Comparison of ENCODE assay signal across 8 mouse cellular contexts in the genomic region with DNA sequence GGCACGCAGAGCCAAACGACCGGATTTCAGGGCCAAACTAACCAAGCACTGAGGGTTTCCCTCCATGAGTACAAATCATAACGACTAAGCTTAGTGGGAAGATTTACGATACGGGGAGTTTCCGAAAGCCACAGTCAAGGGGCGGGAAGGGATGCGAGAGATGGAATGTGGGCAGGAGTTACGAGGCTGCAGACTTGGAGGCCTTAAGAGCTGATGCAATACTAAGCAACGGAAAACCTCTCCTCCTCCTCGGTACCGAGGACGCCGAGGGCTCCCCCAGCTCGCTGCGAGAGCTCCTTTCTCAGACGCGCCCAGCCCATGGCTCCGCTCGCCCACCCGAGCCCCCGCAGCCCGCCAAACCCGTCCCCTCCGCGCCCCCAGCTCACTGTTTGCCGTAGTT. TPM values are rescaled to one million over a fixed set of nuclear protein-coding genes. Genes with fewer than 3 reads are reported as not detected.
DNase-seq lines count a peak whose midpoint lies in the region; ATAC-seq and TF ChIP-seq lines count a peak whose summit lies in the region.

No protein-coding gene starts in this region.

- DNase-seq in lung, embryonic 14.5 days, result peak; percentile 48
- no peak for DNase-seq in lung, adult 18-20 months
- peak; percentile 73 for DNase-seq in adrenal gland, adult 2 months
- no peak for DNase-seq in left cerebral cortex, postnatal 14 days (ENCODE audit: low spot score in 2 of 2)
- DNase-seq in thymus, postnatal 10 days (ENCODE audit: low spot score in 2 of 2), result no peak

- no peaks in the 10 kb centered on the region for H3K4me1 ChIP-seq in lung, embryonic 14.5 days (ENCODE audit: insufficient read depth)
- peaks cover 10% of the 10 kb centered on the region for H3K4me1 ChIP-seq in forebrain, embryonic 13.5 days
- H3K4me1 ChIP-seq in limb, embryonic 15.5 days, result peaks cover 4% of the 10 kb centered on the region; the same call in 1 of the 2 replicates
- peaks cover 2% of the 10 kb centered on the region; the same call in 1 of the 2 replicates for H3K4me1 ChIP-seq in olfactory bulb, adult 2 months (ENCODE audit: control insufficient read depth, insufficient read depth, low read length)

- H3K27me3 ChIP-seq in lung, embryonic 14.5 days (ENCODE audit: insufficient read depth, low read length), result no peaks in the 10 kb centered on the region
- H3K27me3 ChIP-seq in forebrain, embryonic 13.5 days, result no peaks in the 10 kb centered on the region
- H3K27me3 ChIP-seq in limb, embryonic 15.5 days, result no peaks in the 10 kb centered on the region

- WGBS in lung, embryonic 14.5 days, result 2% methylated on average over 28 of the region's 28 CpGs
- WGBS in forebrain, embryonic 13.5 days, result 1% methylated on average over 28 of the region's 28 CpGs
- under 1% methylated on average over 28 of the region's 28 CpGs for WGBS in limb, embryonic 15.5 days
- WGBS in olfactory bulb, adult 2 months, result under 1% methylated on average over 27 of the region's 28 CpGs

- H3K4me2 ChIP-seq in lung, embryonic 14.5 days, result peak overlapping the region; percentile 78
- H3K4me2 ChIP-seq in forebrain, embryonic 13.5 days, result peak overlapping the region; percentile 89
- peak overlapping the region; percentile 62 for H3K4me2 ChIP-seq in limb, embryonic 15.5 days

- H3K4me3 ChIP-seq in lung, embryonic 14.5 days (ENCODE audit: low read depth, low read length), result peak overlapping the region; percentile 99
- H3K4me3 ChIP-seq in forebrain, embryonic 13.5 days, result peak overlapping the region; percentile 97
- peak overlapping the region; percentile 95 for H3K4me3 ChIP-seq in limb, embryonic 15.5 days
- H3K4me3 ChIP-seq in olfactory bulb, adult 2 months (ENCODE audit: insufficient read depth, low read depth, low read length), result peak overlapping the region; percentile 70

- H3K36me3 ChIP-seq in lung, embryonic 14.5 days (ENCODE audit: insufficient read depth), result peaks cover 41% of the 10 kb centered on the region
- peaks cover 39% of the 10 kb centered on the region for H3K36me3 ChIP-seq in forebrain, embryonic 13.5 days (ENCODE audit: poor library complexity, severe bottlenecking)
- H3K36me3 ChIP-seq in limb, embryonic 15.5 days, result peaks cover 40% of the 10 kb centered on the region

- H3K27ac ChIP-seq in lung, embryonic 14.5 days (ENCODE audit: low read depth), result peak overlapping the region; percentile 79
- peak overlapping the region; percentile 66 for H3K27ac ChIP-seq in forebrain, embryonic 13.5 days
- H3K27ac ChIP-seq in limb, embryonic 15.5 days, result peak overlapping the region; percentile 94
- no peak overlapping the region for H3K27ac ChIP-seq in olfactory bulb, adult 2 months (ENCODE audit: insufficient read depth, low read depth, low read length)

- TF ChIP-seq POLR2A in olfactory bulb, adult 2 months (IDR thresholded peaks at IDR 0.05; ENCODE audit: insufficient read depth, low read depth, low read length), result no peak

- H3K9ac ChIP-seq in lung, embryonic 14.5 days, result peak overlapping the region; percentile 83
- H3K9ac ChIP-seq in forebrain, embryonic 13.5 days, result peak overlapping the region; percentile 91
- peak overlapping the region; percentile 89 for H3K9ac ChIP-seq in limb, embryonic 15.5 days

- intact Hi-C loops in left cerebral cortex, postnatal 14 days (cut with DNase I), result loop anchor here (5.0 kb wide), 1 partner anchor 132 kb away; the partner anchor contains the start of genes Bola2 and Slx1b

- no peaks in the 10 kb centered on the region for H3K9me3 ChIP-seq in lung, embryonic 14.5 days (ENCODE audit: low read depth, low read length)
- H3K9me3 ChIP-seq in forebrain, embryonic 13.5 days (replicated peaks), result no peaks in the 10 kb centered on the region
- no peaks in the 10 kb centered on the region for H3K9me3 ChIP-seq in limb, embryonic 15.5 days

- TF ChIP-seq CTCF in lung, embryonic 14.5 days (IDR thresholded peaks at IDR 0.05; ENCODE audit: low read depth), result no peak
- no peak for TF ChIP-seq CTCF in olfactory bulb, adult 2 months (IDR thresholded peaks at IDR 0.05; ENCODE audit: insufficient read depth, low read depth, low read length)

- ATAC-seq in lung, embryonic 14.5 days (ENCODE audit: insufficient read depth), result peak; percentile 57; the same call in 1 of the 2 replicates
- ATAC-seq in forebrain, embryonic 13.5 days, result peak; percentile 40
- ATAC-seq in limb, embryonic 15.5 days (ENCODE audit: insufficient number of reproducible peaks, low FRiP score, low TSS enrichment, low read depth), result no peak

RNA-seq across cellular contexts. Expression of gene Eif3c, which starts 0.5 kb away (rescaled TPM):
- polyA plus RNA-seq in lung, embryonic 14.5 days (2014; fragmentation: Nextera tagmentation; extraction: Ambion mirVana), result 169 and 183 TPM in 2 replicates
- 100 to 1,000 TPM; 236 to 240 TPM for total RNA-seq in adrenal gland, adult 2 months (2021)
- 97.2 and 133 TPM in 2 replicates for polyA plus RNA-seq in adrenal gland, adult 2 months (2012; rRNA removed)
- polyA plus RNA-seq in forebrain, embryonic 13.5 days (2015; fragmentation: Nextera tagmentation; extraction: Ambion mirVana), result 209 and 212 TPM in 2 replicates
- polyA plus RNA-seq in limb, embryonic 15.5 days (2015; fragmentation: Nextera tagmentation; extraction: Ambion mirVana), result 173 and 191 TPM in 2 replicates
- 330 TPM in 1 of 2 replicates, not detected in the other for polyA plus RNA-seq in olfactory bulb, adult 2 months (2012; ENCODE audit: insufficient read depth, insufficient read length, low replicate concordance, missing spikeins)
- total RNA-seq in left cerebral cortex, postnatal 14 days (2021), result 100 to 1,000 TPM; 182 to 186 TPM

RNA-seq across cellular contexts. Expression of gene Apobr, which starts 19.0 kb away (rescaled TPM):
- polyA plus RNA-seq in lung, embryonic 14.5 days (2014; fragmentation: Nextera tagmentation; extraction: Ambion mirVana), result 0.32 and 0.54 TPM in 2 replicates
- 1 to 10 TPM; 2.0 to 4.7 TPM for total RNA-seq in adrenal gland, adult 2 months (2021)
- polyA plus RNA-seq in adrenal gland, adult 2 months (2012; rRNA removed), result 5.3 and 7.5 TPM in 2 replicates
- 0.38 and 0.46 TPM in 2 replicates for polyA plus RNA-seq in forebrain, embryonic 13.5 days (2015; fragmentation: Nextera tagmentation; extraction: Ambion mirVana)
- polyA plus RNA-seq in limb, embryonic 15.5 days (2015; fragmentation: Nextera tagmentation; extraction: Ambion mirVana), result 0.79 and 1.9 TPM in 2 replicates
- polyA plus RNA-seq in olfactory bulb, adult 2 months (2012; ENCODE audit: insufficient read depth, insufficient read length, low replicate concordance, missing spikeins), result not detected in 2 replicates
- total RNA-seq in left cerebral cortex, postnatal 14 days (2021), result under 1 TPM; 0.26 to 0.32 TPM

RNA-seq across cellular contexts. Expression of gene Cln3, which starts 19.9 kb away (rescaled TPM):
- 24.1 and 27.3 TPM in 2 replicates for polyA plus RNA-seq in lung, embryonic 14.5 days (2014; fragmentation: Nextera tagmentation; extraction: Ambion mirVana)
- total RNA-seq in adrenal gland, adult 2 months (2021), result 10 to 100 TPM; 33.2 to 47.4 TPM
- polyA plus RNA-seq in adrenal gland, adult 2 months (2012; rRNA removed), result 52.8 and 56.1 TPM in 2 replicates
- polyA plus RNA-seq in forebrain, embryonic 13.5 days (2015; fragmentation: Nextera tagmentation; extraction: Ambion mirVana), result 26.3 and 30.8 TPM in 2 replicates
- polyA plus RNA-seq in limb, embryonic 15.5 days (2015; fragmentation: Nextera tagmentation; extraction: Ambion mirVana), result 32.7 and 37.7 TPM in 2 replicates
- not detected in 2 replicates for polyA plus RNA-seq in olfactory bulb, adult 2 months (2012; ENCODE audit: insufficient read depth, insufficient read length, low replicate concordance, missing spikeins)
- 10 to 100 TPM; 20.4 to 21.5 TPM for total RNA-seq in left cerebral cortex, postnatal 14 days (2021)

RNA-seq across cellular contexts. Expression of gene Il27, which starts 29.0 kb away (rescaled TPM):
- not detected in 2 replicates for polyA plus RNA-seq in lung, embryonic 14.5 days (2014; fragmentation: Nextera tagmentation; extraction: Ambion mirVana)
- total RNA-seq in adrenal gland, adult 2 months (2021), result not detected
- 0.13 and 0.19 TPM in 2 replicates for polyA plus RNA-seq in adrenal gland, adult 2 months (2012; rRNA removed)
- not detected in 2 replicates for polyA plus RNA-seq in forebrain, embryonic 13.5 days (2015; fragmentation: Nextera tagmentation; extraction: Ambion mirVana)
- not detected in 2 replicates for polyA plus RNA-seq in limb, embryonic 15.5 days (2015; fragmentation: Nextera tagmentation; extraction: Ambion mirVana)
- not detected in 2 replicates for polyA plus RNA-seq in olfactory bulb, adult 2 months (2012; ENCODE audit: insufficient read depth, insufficient read length, low replicate concordance, missing spikeins)
- total RNA-seq in left cerebral cortex, postnatal 14 days (2021), result not detected

Comparison
In these comparisons a context has a peak if more than half of its experiments do, and no peak if none do; other contexts are left out.
1. DNase-seq: peak in lung, embryonic 14.5 days (single experiment) and adrenal gland, adult 2 months (single experiment); none in lung, adult 18-20 months (0 of 2), left cerebral cortex, postnatal 14 days (0 of 2) and thymus, postnatal 10 days (0 of 2).
2. RNA of gene Cln3, which starts 19.9 kb away (polyA plus RNA-seq): 52.8 to 56.1 TPM in adrenal gland, adult 2 months, 32.7 to 37.7 TPM in limb, embryonic 15.5 days, 26.3 to 30.8 TPM in forebrain, embryonic 13.5 days and 24.1 to 27.3 TPM in lung, embryonic 14.5 days; not detected in olfactory bulb, adult 2 months; every median in the first group is over 10 times any median in the second.
3. Peak in every context shown above with its lines, with median percentiles within 50 percentile points of each other: H3K4me2 ChIP-seq, H3K4me3 ChIP-seq and H3K9ac ChIP-seq.